Mouse (Mus musculus) testis, adult 2 months (tissue): ENCODE measurements around the gene Epb41l2.

Source experiments
- CTCF ChIP-seq: fragments of 200-500 bp; IDR thresholded peaks from 2 replicates; pipeline ENCODE4 v1.5.1; 2012; ENCODE audit warnings: low read depth, mild to moderate bottlenecking, inconsistent platforms, low read length, moderate library complexity; ENCODE audit not compliant: control insufficient read depth, insufficient read depth, insufficient replicate concordance
- POLR2A ChIP-seq: fragments of 200-500 bp; IDR thresholded peaks from 2 replicates; pipeline ENCODE4 v1.6.1; 2012; ENCODE audit warnings: low read depth, mild to moderate bottlenecking, inconsistent platforms, low read length, moderate library complexity; ENCODE audit not compliant: control insufficient read depth

DNA sequence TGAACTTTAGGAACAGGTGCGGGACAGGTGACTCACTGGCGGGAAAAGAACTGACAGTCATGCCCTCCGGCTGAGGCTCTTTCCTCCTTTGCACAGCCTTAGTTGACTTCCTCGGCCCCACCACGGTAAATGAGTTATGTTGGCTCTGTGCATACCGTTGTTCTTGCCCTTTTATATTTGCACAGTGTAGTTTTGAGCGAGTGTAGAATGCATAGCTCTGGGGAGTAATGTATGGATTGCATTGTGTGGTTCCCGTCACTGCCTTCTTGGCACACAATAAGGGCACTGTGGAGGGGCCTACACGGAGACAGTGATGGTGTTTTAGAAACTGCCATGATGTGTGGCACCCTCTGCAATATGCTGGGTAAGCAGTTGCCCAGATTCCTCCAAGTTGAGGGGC lies 93.6 kb downstream of the Epb41l2 start:
- TF ChIP-seq CTCF (no peak), POLR2A (no peak)
